Mouse (Mus musculus) cerebellum, adult 11-12 months (tissue): ENCODE results near the gene Notch1.
A peak's percentile ranks its signal among the peaks of the same experiment; 100 is the strongest.

Experiments used
- DNase-seq: peaks from one replicate; pipeline ENCODE4 v3.0.0; 2022

The Notch1 gene

GRCm38 (mm10) chr2:26529881-26530280 lies 13.4 kb upstream of the Notch1 start:
- DNase-seq, result no peak

GRCm38 (mm10) chr2:26529221-26529805 lies 12.8 kb upstream of the Notch1 start:
- DNase-seq, result no peak

- DNase-seq, result no peak
Measured at GRCm38 (mm10) chr2:26526443-26527257, 10.2 kb upstream of the Notch1 start.

GRCm38 (mm10) chr2:26525355-26526018 lies 9.0 kb upstream of the Notch1 start:
- DNase-seq, result no peak

GRCm38 (mm10) chr2:26522327-26522726 lies 5.9 kb upstream of the Notch1 start:
- DNase-seq, result no peak

- no peak for DNase-seq
Measured at GRCm38 (mm10) chr2:26519753-26520152, 3.3 kb upstream of the Notch1 start.

- no peak for DNase-seq
Measured at GRCm38 (mm10) chr2:26516987-26517386, 524 bp upstream of the Notch1 start.

- DNase-seq, result no peak
Measured at GRCm38 (mm10) chr2:26515335-26515734, 1.1 kb downstream of the Notch1 start.

- DNase-seq, result no peak
Measured at GRCm38 (mm10) chr2:26513105-26513745, 3.2 kb downstream of the Notch1 start.

GRCm38 (mm10) chr2:26508661-26509060 lies 7.8 kb downstream of the Notch1 start:
- DNase-seq, result no peak

- DNase-seq, result no peak
Measured at GRCm38 (mm10) chr2:26507961-26508391, 8.5 kb downstream of the Notch1 start.

GRCm38 (mm10) chr2:26507481-26507886 lies 9.0 kb downstream of the Notch1 start:
- no peak for DNase-seq

- DNase-seq, result no peak
Measured at GRCm38 (mm10) chr2:26506746-26507280, 9.7 kb downstream of the Notch1 start.

- DNase-seq, result no peak
Measured at GRCm38 (mm10) chr2:26504772-26505480, 11.5 kb downstream of the Notch1 start.

- peak; percentile 23 for DNase-seq
Measured at GRCm38 (mm10) chr2:26503661-26504575, 12.5 kb downstream of the Notch1 start.

- DNase-seq, result no peak
Measured at GRCm38 (mm10) chr2:26502863-26503631, 13.4 kb downstream of the Notch1 start.

- no peak for DNase-seq
Measured at GRCm38 (mm10) chr2:26502299-26502862, 14.1 kb downstream of the Notch1 start.

- DNase-seq, result no peak
Measured at GRCm38 (mm10) chr2:26501651-26502141, 14.8 kb downstream of the Notch1 start.

- DNase-seq, result peak; percentile 22
Measured at GRCm38 (mm10) chr2:26500599-26501370, 15.7 kb downstream of the Notch1 start.
